Mouse (Mus musculus) forebrain, embryonic 10.5 days (tissue): Measurements from ENCODE around the gene Eef1g. TPM values are rescaled to one million over a fixed set of nuclear protein-coding genes. Genes with fewer than 3 reads are reported as not detected.

ENCODE experiments used
- DNase-seq: peaks from one replicate; pipeline ENCODE4 v3.0.0-alpha.2; 2017; ENCODE audit warnings: low spot score; ENCODE audit errors: extremely low spot score
- H3K27ac ChIP-seq: fragments of 300-500 bp; sonication (generic); 2 replicates; pipeline ENCODE4 v1.5.1; 2016; ENCODE audit warnings: mild to moderate bottlenecking
- H3K27me3 ChIP-seq: fragments of 300-500 bp; sonication (generic); 2 replicates; pipeline ENCODE4 v1.6.1; 2016; ENCODE audit warnings: mild to moderate bottlenecking; ENCODE audit not compliant: poor library complexity, severe bottlenecking
- H3K36me3 ChIP-seq: fragments of 300-500 bp; sonication (generic); replicated peaks from 2 replicates; pipeline ENCODE4 v1.6.1; 2016; ENCODE audit warnings: mild to moderate bottlenecking, moderate library complexity
- H3K4me1 ChIP-seq: fragments of 300-500 bp; sonication (generic); 2 replicates; pipeline ENCODE4 v1.6.1; 2016
- H3K4me3 ChIP-seq: fragments of 300-500 bp; sonication (generic); 2 replicates; pipeline ENCODE4 v1.5.1; 2016; ENCODE audit warnings: mild to moderate bottlenecking, moderate library complexity
- H3K9me3 ChIP-seq: fragments of 300-500 bp; sonication (generic); 2 replicates; pipeline ENCODE4 v1.6.1; 2016; ENCODE audit warnings: mild to moderate bottlenecking, moderate library complexity
- WGBS: fragments of 180-500 bp; shearing (Covaris S2); methylation state at CpG from one replicate; pipeline ENCODE4 v1.1.7; 2016; 5-methylcytosine and 5-hydroxymethylcytosine counted together
- polyA plus RNA-seq: library from polyadenylated mRNA; unstranded; fragments of >200 nt; fragmentation: Nextera tagmentation; extraction: Ambion mirVana; gene quantifications from 2 replicates; pipeline ENCODE4 v1.2.1, GENCODE M21; 2016

Gene Eef1g
- polyA plus RNA-seq, result 559 and 563 TPM in 2 replicates

- H3K9me3 ChIP-seq, result no peaks in the 10 kb centered on the region
- peaks cover 30% of the 10 kb centered on the region for H3K4me1 ChIP-seq
- WGBS, result 2% methylated on average over 52 of the region's 52 CpGs
- H3K27ac ChIP-seq, result peak within 1 kb of the TSS; percentile 94
- no peaks in the 10 kb centered on the region for H3K27me3 ChIP-seq
- H3K4me3 ChIP-seq, result peak within 1 kb of the TSS; percentile 90
- H3K36me3 ChIP-seq, result peaks cover 80% of the 10 kb centered on the region
- DNase-seq, result peak; percentile 99
Measured at GRCm38 (mm10) chr19:8966590-8967372, at the start of gene Eef1g. Gene Eef1g, plus strand, starts transcription at chr19:8967041.

- Histone ChIP-seq H3K27ac (no peak overlapping the region), H3K27me3 (no peaks in the 10 kb centered on the region), H3K9me3 (no peaks in the 10 kb centered on the region), H3K4me3 (no peak overlapping the region), H3K36me3 (peaks cover 48% of the 10 kb centered on the region), H3K4me1 (peaks cover 24% of the 10 kb centered on the region)
- no peak for DNase-seq
- WGBS, result 94% methylated on average over 3 of the region's 3 CpGs
Measured at GRCm38 (mm10) chr19:8919000-8919399, 47.8 kb upstream of the Eef1g start.

- Histone ChIP-seq H3K4me1 (peaks cover 24% of the 10 kb centered on the region), H3K4me3 (peak overlapping the region; percentile 89), H3K27ac (peak overlapping the region; percentile 92), H3K36me3 (peaks cover 45% of the 10 kb centered on the region), H3K27me3 (no peaks in the 10 kb centered on the region), H3K9me3 (no peaks in the 10 kb centered on the region)
- 68% methylated on average over 6 of the region's 6 CpGs for WGBS
- no peak for DNase-seq
Measured at GRCm38 (mm10) chr19:8919684-8920072, 47.2 kb upstream of the Eef1g start.

DNA sequence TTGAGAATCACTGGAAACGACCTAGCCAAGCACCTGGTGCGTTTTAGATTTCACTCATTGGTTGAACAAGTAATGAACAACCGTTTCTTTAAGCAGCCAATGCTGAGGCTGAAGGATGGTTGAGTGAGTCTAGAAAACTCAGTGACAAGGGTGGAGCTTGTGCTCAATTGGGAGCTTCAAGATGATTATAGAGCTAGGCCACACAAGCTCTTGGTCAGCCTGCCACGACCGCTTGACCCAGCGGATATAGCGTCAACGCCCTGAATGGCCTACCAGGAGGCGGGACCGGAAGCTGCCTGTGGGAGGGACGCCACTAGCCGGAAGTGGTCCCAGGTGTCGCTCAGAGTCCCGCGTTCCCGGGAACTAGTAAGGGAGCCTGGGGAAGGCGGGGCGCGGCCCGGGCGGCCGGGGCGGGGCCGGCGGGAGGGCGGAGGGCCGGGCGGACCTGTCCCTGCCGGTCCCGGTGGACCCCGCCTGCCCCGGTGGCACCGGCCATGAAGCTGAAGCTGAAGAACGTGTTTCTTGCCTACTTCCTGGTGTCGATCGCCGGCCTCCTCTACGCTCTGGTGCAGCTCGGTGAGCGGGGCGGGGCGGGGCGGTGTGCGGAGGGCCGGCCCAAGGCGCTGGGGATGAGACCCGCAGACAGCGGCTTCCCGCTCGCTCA, 46.6 kb upstream of the Eef1g start, which contains the start of gene B3gat3:
TSS of gene B3gat3 (plus strand) at position 302 of the 664 bp plus-strand sequence.
- H3K27ac ChIP-seq, result peak within 1 kb of the TSS; percentile 92
- H3K4me1 ChIP-seq, result peaks cover 24% of the 10 kb centered on the region
- peaks cover 42% of the 10 kb centered on the region for H3K36me3 ChIP-seq
- peak within 1 kb of the TSS; percentile 89 for H3K4me3 ChIP-seq
- no peaks in the 10 kb centered on the region for H3K27me3 ChIP-seq
- peak; percentile 96 for DNase-seq
- no peaks in the 10 kb centered on the region for H3K9me3 ChIP-seq
- 3% methylated on average over 50 of the region's 50 CpGs for WGBS

DNA sequence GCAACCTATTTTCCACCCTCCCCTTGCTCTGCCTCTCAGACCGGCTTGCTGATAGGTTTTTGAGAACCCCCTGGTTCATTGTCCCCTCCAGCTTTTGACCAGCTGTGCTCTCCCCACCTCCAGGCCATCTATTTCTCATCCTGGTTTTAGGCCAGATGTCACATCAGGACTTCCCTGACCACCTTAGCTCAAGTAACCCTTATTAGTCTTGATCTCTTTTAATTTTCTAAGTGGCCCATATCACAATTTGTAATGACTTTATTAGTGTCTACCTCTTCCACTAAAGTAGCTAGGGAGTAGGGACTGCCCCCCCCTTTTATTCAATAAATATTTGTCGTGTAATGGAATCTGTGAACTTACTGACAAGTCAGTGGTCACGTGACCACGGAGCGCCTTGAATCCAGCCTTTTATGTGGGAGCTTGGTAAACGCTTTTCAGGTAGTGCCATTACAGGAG, 46.0 kb upstream of the Eef1g start:
- H3K4me1 ChIP-seq, result peaks cover 24% of the 10 kb centered on the region
- peak; percentile 38 for DNase-seq
- 2% methylated on average over 6 of the region's 6 CpGs for WGBS

DNA sequence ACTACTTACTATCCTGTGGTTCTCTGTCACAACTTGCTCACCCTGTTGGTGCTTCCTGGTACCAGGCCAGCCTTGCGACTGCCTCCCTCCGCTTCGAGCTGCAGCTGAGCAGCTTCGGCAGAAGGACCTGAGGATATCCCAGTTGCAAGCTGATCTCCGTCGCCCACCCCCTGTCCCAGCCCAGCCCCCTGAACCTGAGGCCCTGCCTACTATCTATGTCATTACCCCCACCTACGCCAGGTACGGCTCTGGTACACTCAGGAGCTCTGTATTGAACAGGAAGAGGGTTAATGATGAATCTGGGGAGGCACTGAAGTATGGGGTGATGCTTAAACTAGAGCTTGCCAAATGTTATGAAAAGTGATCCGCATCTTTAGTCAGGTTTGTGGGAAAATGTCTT, 45.1 kb upstream of the Eef1g start:
- Histone ChIP-seq H3K27ac (no peak overlapping the region), H3K4me3 (peak overlapping the region; percentile 89), H3K4me1 (peaks cover 24% of the 10 kb centered on the region), H3K9me3 (no peaks in the 10 kb centered on the region), H3K27me3 (no peaks in the 10 kb centered on the region), H3K36me3 (peaks cover 42% of the 10 kb centered on the region)
- no peak for DNase-seq
- 77% methylated on average over 9 of the region's 9 CpGs for whole genome bisulfite sequencing

More for the DNA sequence above, 46.0 kb upstream of the Eef1g start:
- H3K36me3 ChIP-seq, result peaks cover 42% of the 10 kb centered on the region
- no peaks in the 10 kb centered on the region for H3K27me3 ChIP-seq
- H3K4me3 ChIP-seq, result peak overlapping the region; percentile 89
- no peaks in the 10 kb centered on the region for H3K9me3 ChIP-seq
- H3K27ac ChIP-seq, result peak overlapping the region; percentile 92

- no peak overlapping the region for H3K27ac ChIP-seq
- no peaks in the 10 kb centered on the region for H3K9me3 ChIP-seq
- no peak overlapping the region for H3K4me3 ChIP-seq
- no peak for DNase-seq
- 96% methylated on average over 2 of the region's 2 CpGs for whole genome bisulfite sequencing
- H3K4me1 ChIP-seq, result peaks cover 33% of the 10 kb centered on the region
- no peaks in the 10 kb centered on the region for H3K27me3 ChIP-seq
- peaks cover 58% of the 10 kb centered on the region for H3K36me3 ChIP-seq
Measured at GRCm38 (mm10) chr19:8926766-8927165, 40.1 kb upstream of the Eef1g start.

DNA sequence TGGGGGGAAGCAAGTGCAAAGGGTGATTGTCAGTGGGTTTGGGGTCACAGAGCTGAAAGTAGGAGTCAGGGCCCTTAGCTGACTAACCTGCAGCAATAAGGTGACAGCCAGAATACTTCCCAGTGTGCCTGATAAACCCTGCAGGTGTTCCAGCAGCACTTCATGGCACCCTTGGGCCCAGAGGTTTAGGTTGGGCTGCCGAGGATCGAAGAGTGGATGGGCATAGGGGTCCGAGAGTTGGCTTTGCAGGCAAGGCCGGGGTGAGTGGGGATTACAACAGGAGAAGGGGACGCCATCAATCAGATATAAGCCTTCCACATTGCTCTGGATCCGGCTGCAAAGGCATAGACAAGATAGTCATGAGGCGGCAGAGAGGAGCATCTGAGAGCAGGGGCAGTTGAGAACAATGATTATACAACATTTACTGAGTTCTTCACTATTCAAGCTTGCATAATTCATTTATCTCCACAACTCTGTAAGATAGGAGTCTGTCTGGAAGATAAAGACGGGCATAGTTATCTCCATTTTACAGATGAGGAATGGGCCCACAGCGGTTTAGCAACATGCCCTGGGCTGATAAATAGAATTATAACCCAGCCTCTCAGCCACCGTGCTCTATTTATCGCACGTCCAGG, 38.8 kb upstream of the Eef1g start:
- Histone ChIP-seq H3K27ac (no peak overlapping the region), H3K9me3 (no peaks in the 10 kb centered on the region), H3K4me1 (peaks cover 28% of the 10 kb centered on the region), H3K36me3 (peaks cover 52% of the 10 kb centered on the region), H3K27me3 (no peaks in the 10 kb centered on the region), H3K4me3 (0 out of 2 replicates have a peak overlapping the region, but pooled peaks have one; percentile 77)
- DNase-seq, result no peak
- WGBS, result 89% methylated on average over 12 of the region's 12 CpGs

DNA sequence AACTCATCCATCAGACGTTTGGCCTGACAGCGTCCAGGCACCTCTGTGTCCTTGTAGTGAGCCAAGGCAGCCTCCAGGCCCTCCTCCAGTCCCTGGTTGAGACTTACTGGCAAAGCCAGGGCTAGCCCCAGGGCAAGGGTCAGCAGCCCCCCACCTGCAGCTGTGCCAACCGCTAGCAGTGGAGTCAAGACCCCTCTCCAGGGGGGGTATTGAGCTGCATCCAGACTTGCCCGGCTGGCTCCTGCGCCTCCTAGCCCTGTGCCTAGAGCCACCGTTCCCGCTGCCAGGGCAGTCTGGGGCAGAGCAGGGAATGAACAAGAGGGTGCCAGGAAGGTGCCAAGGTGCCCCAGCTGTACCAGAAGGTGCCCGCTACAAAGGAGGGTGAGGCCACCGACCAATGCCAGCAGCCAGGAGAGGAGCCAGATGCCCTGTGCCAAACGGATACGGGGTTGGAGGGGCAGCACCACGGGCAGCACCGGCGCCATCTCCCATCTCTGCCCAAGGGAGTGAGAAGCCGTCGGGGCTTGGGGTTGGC, 38.1 kb upstream of the Eef1g start:
- no peaks in the 10 kb centered on the region for H3K27me3 ChIP-seq
- no peaks in the 10 kb centered on the region for H3K9me3 ChIP-seq
- 11% methylated on average over 16 of the region's 16 CpGs for WGBS
- no peak for DNase-seq
- peak overlapping the region; percentile 89 for H3K27ac ChIP-seq
- peak overlapping the region; percentile 77 for H3K4me3 ChIP-seq
- peaks cover 28% of the 10 kb centered on the region for H3K4me1 ChIP-seq
- H3K36me3 ChIP-seq, result peaks cover 57% of the 10 kb centered on the region

GRCm38 (mm10) chr19:8929224-8930088, 37.4 kb upstream of the Eef1g start, which contains the start of the genes Rom1 and Eml3:
Gene Rom1, minus strand, starts transcription at chr19:8929356.
Gene Eml3, plus strand, starts transcription at chr19:8929552.
- H3K4me1 ChIP-seq, result peaks cover 28% of the 10 kb centered on the region
- peak; percentile 75 for DNase-seq
- WGBS, result under 1% methylated on average over 58 of the region's 74 CpGs
- H3K36me3 ChIP-seq, result peaks cover 62% of the 10 kb centered on the region
- no peaks in the 10 kb centered on the region for H3K27me3 ChIP-seq
- H3K9me3 ChIP-seq, result no peaks in the 10 kb centered on the region
- peak within 1 kb of the TSS; percentile 89 for H3K27ac ChIP-seq
- peak within 1 kb of the TSS; percentile 77 for H3K4me3 ChIP-seq

GRCm38 (mm10) chr19:8930117-8930516, 36.7 kb upstream of the Eef1g start:
- H3K4me1 ChIP-seq, result peaks cover 28% of the 10 kb centered on the region
- H3K4me3 ChIP-seq, result peak overlapping the region; percentile 77
- H3K36me3 ChIP-seq, result peaks cover 65% of the 10 kb centered on the region
- H3K27me3 ChIP-seq, result no peaks in the 10 kb centered on the region
- peak overlapping the region; percentile 89 for H3K27ac ChIP-seq
- no peak for DNase-seq
- H3K9me3 ChIP-seq, result no peaks in the 10 kb centered on the region
- WGBS, result 14% methylated on average over 11 of the region's 11 CpGs
